Mouse (Mus musculus): ENCODE data around the gene Gabpb1. TPM values are rescaled to one million over a fixed set of nuclear protein-coding genes. Genes with fewer than 3 reads are reported as not detected.

The Gabpb1 gene
- total RNA-seq, 1 experiment = 21.8 TPM

GRCm38 (mm10) chr2:126607553-126608203 lies 68.5 kb downstream of the Gabpb1 start:
- no peak for TF ChIP-seq HCFC1 (IDR thresholded peaks at IDR 0.05; ENCODE audit: borderline replicate concordance, insufficient read depth, low read length)
- TF ChIP-seq CHD2 (IDR thresholded peaks at IDR 0.05; ENCODE audit: low read depth, low read length) = no peak
- H3K9me3 ChIP-seq (ENCODE audit: control insufficient read depth, insufficient read depth, low read depth, low read length) = no peaks in the 10 kb centered on the region
- no peak for DNase-seq (ENCODE audit: low read depth, low spot score)
- H3K36me3 ChIP-seq (ENCODE audit: control insufficient read depth, insufficient read depth, low read length, poor library complexity, severe bottlenecking) = no peaks in the 10 kb centered on the region
- H3K27ac ChIP-seq (ENCODE audit: insufficient read depth, low read depth, low read length, poor library complexity, severe bottlenecking) = no peak overlapping the region
- no peaks in the 10 kb centered on the region for H3K4me1 ChIP-seq (ENCODE audit: control insufficient read depth in 2 of 2, insufficient read depth in 2 of 2, low read length in 2 of 2, poor library complexity in 1 of 2)
- no peak overlapping the region for H3K9ac ChIP-seq (ENCODE audit: insufficient read depth, low read depth, low read length, poor library complexity, severe bottlenecking)
- no peak overlapping the region for H3K4me3 ChIP-seq (ENCODE audit: insufficient read depth in 1 of 2, low read depth in 1 of 2, low read length in 2 of 2, poor library complexity in 1 of 2, severe bottlenecking in 1 of 2)
- in situ Hi-C loops (cut with MboI; ENCODE audit: low sequenced_read_pairs in 2 of 2, unreplicated experiment in 2 of 2) = no loop called here

GRCm38 (mm10) chr2:126606688-126607062 lies 69.5 kb downstream of the Gabpb1 start:
- Histone ChIP-seq H3K9ac (ENCODE audit: insufficient read depth, low read depth, low read length, poor library complexity, severe bottlenecking) (no peak overlapping the region), H3K4me1 (ENCODE audit: control insufficient read depth in 2 of 2, insufficient read depth in 2 of 2, low read length in 2 of 2, poor library complexity in 1 of 2) (no peaks in the 10 kb centered on the region), H3K27ac (ENCODE audit: insufficient read depth, low read depth, low read length, poor library complexity, severe bottlenecking) (no peak overlapping the region), H3K36me3 (ENCODE audit: control insufficient read depth, insufficient read depth, low read length, poor library complexity, severe bottlenecking) (no peaks in the 10 kb centered on the region), H3K9me3 (ENCODE audit: control insufficient read depth, insufficient read depth, low read depth, low read length) (no peaks in the 10 kb centered on the region), H3K4me3 (ENCODE audit: insufficient read depth in 1 of 2, low read depth in 1 of 2, low read length in 2 of 2, poor library complexity in 1 of 2, severe bottlenecking in 1 of 2) (no peak overlapping the region)
- DNase-seq (ENCODE audit: low read depth, low spot score) = no peak
- in situ Hi-C loops (cut with MboI; ENCODE audit: low sequenced_read_pairs in 2 of 2, unreplicated experiment in 2 of 2) = no loop called here
- TF ChIP-seq ZC3H11A (IDR thresholded peaks at IDR 0.05; ENCODE audit: borderline replicate concordance, low read depth, low read length) (no peak), ZNF384 (IDR thresholded peaks at IDR 0.05; ENCODE audit: low read depth, low read length) (no peak)

DNA sequence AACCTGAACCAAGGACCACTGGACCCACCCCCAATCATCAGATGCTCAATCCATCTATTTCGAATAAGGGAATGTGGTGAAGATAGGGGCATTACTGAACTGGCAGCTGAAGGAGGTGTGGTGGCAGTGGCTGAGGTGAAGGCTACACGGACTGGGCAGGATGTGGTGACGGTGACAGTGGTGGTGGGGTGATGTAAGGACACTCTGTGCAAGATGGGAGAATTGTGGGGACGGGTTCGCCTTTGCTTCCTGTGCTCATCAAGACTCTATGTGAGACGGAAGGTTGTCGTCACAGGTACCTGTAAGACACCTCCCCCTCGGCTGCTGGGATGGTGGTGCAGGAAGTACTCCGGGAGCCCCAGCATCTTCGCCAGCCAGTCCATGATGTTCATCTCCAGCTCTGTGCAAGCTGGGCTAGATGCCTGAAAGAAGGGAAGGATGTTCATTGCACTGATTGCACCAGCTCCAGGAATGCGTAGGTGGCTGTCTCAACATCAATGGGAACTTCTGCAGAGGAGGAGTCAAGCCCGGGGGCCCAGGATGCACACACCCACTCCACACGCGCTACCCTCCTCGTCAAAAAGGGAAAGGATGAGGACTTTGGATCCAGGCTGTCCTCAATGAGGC lies 70.0 kb downstream of the Gabpb1 start:
- DNase-seq (ENCODE audit: low read depth, low spot score) = no peak
- H3K9ac ChIP-seq (ENCODE audit: insufficient read depth, low read depth, low read length, poor library complexity, severe bottlenecking) = no peak overlapping the region
- in situ Hi-C loops (cut with MboI; ENCODE audit: low sequenced_read_pairs in 2 of 2, unreplicated experiment in 2 of 2) = no loop called here
- H3K36me3 ChIP-seq (ENCODE audit: control insufficient read depth, insufficient read depth, low read length, poor library complexity, severe bottlenecking) = no peaks in the 10 kb centered on the region
- TF ChIP-seq ZNF384 (IDR thresholded peaks at IDR 0.05; ENCODE audit: low read depth, low read length) = no peak
- no peak overlapping the region for H3K27ac ChIP-seq (ENCODE audit: insufficient read depth, low read depth, low read length, poor library complexity, severe bottlenecking)
- no peaks in the 10 kb centered on the region for H3K4me1 ChIP-seq (ENCODE audit: control insufficient read depth in 2 of 2, insufficient read depth in 2 of 2, low read length in 2 of 2, poor library complexity in 1 of 2)
- no peaks in the 10 kb centered on the region for H3K9me3 ChIP-seq (ENCODE audit: control insufficient read depth, insufficient read depth, low read depth, low read length)
- no peak overlapping the region for H3K4me3 ChIP-seq (ENCODE audit: insufficient read depth in 1 of 2, low read depth in 1 of 2, low read length in 2 of 2, poor library complexity in 1 of 2, severe bottlenecking in 1 of 2)

DNA sequence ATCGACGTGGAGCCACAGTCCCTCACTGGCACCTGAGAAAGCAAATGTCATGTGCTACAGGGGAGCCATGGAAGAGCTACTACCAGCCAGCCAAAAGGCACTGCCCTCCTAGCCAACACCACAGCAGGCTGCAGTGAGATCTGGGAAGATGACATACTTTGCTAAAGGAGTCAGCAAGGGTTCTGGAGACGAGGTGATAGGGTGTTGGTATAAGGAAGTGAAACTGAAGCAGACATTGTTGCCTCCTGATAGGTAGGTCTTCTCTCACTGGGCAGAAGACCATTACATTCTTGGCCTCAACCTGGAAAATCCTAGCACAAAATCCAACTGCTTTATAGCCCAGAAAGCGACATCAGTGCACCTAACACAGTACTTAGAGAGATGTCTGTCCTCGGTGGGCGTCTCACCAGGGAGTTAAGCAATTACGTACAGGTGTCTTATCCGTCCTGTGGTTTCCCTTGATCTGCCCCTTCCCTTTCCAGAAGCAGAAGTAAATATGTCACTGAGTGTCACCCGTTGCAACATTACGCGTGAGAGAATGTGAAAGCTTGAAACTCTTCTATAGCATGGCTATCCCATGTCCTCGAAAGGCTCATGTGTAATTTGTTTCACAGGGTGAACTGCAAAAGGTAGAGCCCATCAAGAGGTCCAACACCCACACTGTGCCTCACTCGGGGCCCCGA lies 74.1 kb downstream of the Gabpb1 start:
- Histone ChIP-seq H3K9ac (ENCODE audit: insufficient read depth, low read depth, low read length, poor library complexity, severe bottlenecking) (no peak overlapping the region), H3K9me3 (ENCODE audit: control insufficient read depth, insufficient read depth, low read depth, low read length) (no peaks in the 10 kb centered on the region), H3K27ac (ENCODE audit: insufficient read depth, low read depth, low read length, poor library complexity, severe bottlenecking) (no peak overlapping the region), H3K36me3 (ENCODE audit: control insufficient read depth, insufficient read depth, low read length, poor library complexity, severe bottlenecking) (no peaks in the 10 kb centered on the region), H3K4me3 (ENCODE audit: insufficient read depth in 1 of 2, low read depth in 1 of 2, low read length in 2 of 2, poor library complexity in 1 of 2, severe bottlenecking in 1 of 2) (no peak overlapping the region), H3K4me1 (ENCODE audit: control insufficient read depth in 2 of 2, insufficient read depth in 2 of 2, low read length in 2 of 2, poor library complexity in 1 of 2) (peaks cover 0 to 4% of the 10 kb centered on the region in 2 experiments; a peak in 1 of 4 replicates)
- no peak for DNase-seq (ENCODE audit: low read depth, low spot score)
- TF ChIP-seq ZNF384 (IDR thresholded peaks at IDR 0.05; ENCODE audit: low read depth, low read length) = no peak
- no peak for TF ChIP-seq CHD2 (IDR thresholded peaks at IDR 0.05; ENCODE audit: low read depth, low read length)
- TF ChIP-seq HCFC1 (IDR thresholded peaks at IDR 0.05; ENCODE audit: borderline replicate concordance, insufficient read depth, low read length) = no peak
- TF ChIP-seq ZC3H11A (IDR thresholded peaks at IDR 0.05; ENCODE audit: borderline replicate concordance, low read depth, low read length) = no peak
- TF ChIP-seq MAFK (IDR thresholded peaks at IDR 0.05; ENCODE audit: insufficient read depth, low read depth, low read length) = no peak
- in situ Hi-C loops (cut with MboI; ENCODE audit: low sequenced_read_pairs in 2 of 2, unreplicated experiment in 2 of 2) = no loop called here

DNA sequence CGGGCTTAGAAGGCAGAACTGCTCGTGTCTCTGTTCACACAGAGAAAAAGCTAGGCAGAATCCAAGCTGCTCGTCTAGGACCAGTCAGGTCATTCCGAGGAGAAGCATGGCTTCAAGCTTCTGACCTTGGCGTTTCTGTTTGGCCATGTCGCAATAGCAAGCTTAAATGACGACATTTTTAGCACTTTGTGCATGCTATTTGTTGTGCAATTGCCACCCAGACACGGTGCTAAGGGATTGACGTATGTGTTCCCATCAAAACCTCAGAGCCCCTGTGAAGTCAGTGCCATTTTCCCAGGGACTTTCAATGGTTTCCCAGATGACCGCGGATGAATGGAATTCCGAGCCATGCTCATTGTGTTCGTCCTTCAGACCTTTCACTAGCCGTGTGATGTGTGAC lies 75.6 kb downstream of the Gabpb1 start:
- no peaks in the 10 kb centered on the region for H3K36me3 ChIP-seq (ENCODE audit: control insufficient read depth, insufficient read depth, low read length, poor library complexity, severe bottlenecking)
- in situ Hi-C loops (cut with MboI; ENCODE audit: low sequenced_read_pairs in 2 of 2, unreplicated experiment in 2 of 2) = no loop called here
- no peaks in the 10 kb centered on the region for H3K9me3 ChIP-seq (ENCODE audit: control insufficient read depth, insufficient read depth, low read depth, low read length)
- no peak overlapping the region for H3K27ac ChIP-seq (ENCODE audit: insufficient read depth, low read depth, low read length, poor library complexity, severe bottlenecking)
- no peak for DNase-seq (ENCODE audit: low read depth, low spot score)
- peaks cover 0 to 7% of the 10 kb centered on the region in 2 experiments; a peak in 1 of 4 replicates for H3K4me1 ChIP-seq (ENCODE audit: control insufficient read depth in 2 of 2, insufficient read depth in 2 of 2, low read length in 2 of 2, poor library complexity in 1 of 2)
- H3K9ac ChIP-seq (ENCODE audit: insufficient read depth, low read depth, low read length, poor library complexity, severe bottlenecking) = no peak overlapping the region
- H3K4me3 ChIP-seq (ENCODE audit: insufficient read depth in 1 of 2, low read depth in 1 of 2, low read length in 2 of 2, poor library complexity in 1 of 2, severe bottlenecking in 1 of 2) = no peak overlapping the region
- TF ChIP-seq MAFK (IDR thresholded peaks at IDR 0.05; ENCODE audit: insufficient read depth, low read depth, low read length) (no peak), ZC3H11A (IDR thresholded peaks at IDR 0.05; ENCODE audit: borderline replicate concordance, low read depth, low read length) (no peak), CHD2 (IDR thresholded peaks at IDR 0.05; ENCODE audit: low read depth, low read length) (no peak), HCFC1 (IDR thresholded peaks at IDR 0.05; ENCODE audit: borderline replicate concordance, insufficient read depth, low read length) (no peak), ZNF384 (IDR thresholded peaks at IDR 0.05; ENCODE audit: low read depth, low read length) (no peak)
